In the genomic region with DNA sequence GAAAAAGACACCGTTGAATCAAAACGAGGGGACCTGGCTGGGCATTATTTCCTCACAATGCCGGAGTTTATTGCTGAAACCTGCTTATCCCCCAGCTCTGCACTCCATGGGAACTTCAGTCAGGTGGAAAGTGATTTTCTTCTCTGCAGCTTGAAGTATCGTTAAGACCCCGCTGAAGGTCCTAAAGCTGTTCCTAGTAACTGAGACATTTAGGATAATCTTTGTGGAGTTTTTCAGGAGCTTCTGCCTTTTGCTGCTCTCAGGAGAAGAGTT, we compare ENCODE assay signal across 11 mouse cellular contexts.
A peak's percentile ranks its signal among the peaks of the same experiment; 100 is the strongest.
DNase-seq lines count a peak whose midpoint lies in the region; ATAC-seq and TF ChIP-seq lines count a peak whose summit lies in the region.
"Had no signal": no experiment of that assay in that cellular context is flagged by ENCODE, and none has a peak within 500 bp of the region (broad histone marks: within the 10 kb centered on the region; RNA-seq: fewer than 3 reads in every experiment).

No protein-coding gene starts in this region.

- no peak overlapping the region for H3K4me3 ChIP-seq in stomach, embryonic 16.5 days (replicated peaks; ENCODE audit: low read length)
- H3K4me3 ChIP-seq in stomach, postnatal 0 days (ENCODE audit: low read depth, low read length), result no peak overlapping the region
- no peak overlapping the region for H3K4me3 ChIP-seq in forebrain, embryonic 16.5 days (replicated peaks; ENCODE audit: low read length)
- no peak overlapping the region for H3K4me3 ChIP-seq in midbrain, embryonic 12.5 days

- 0 out of 2 replicates have a peak overlapping the region, but pooled peaks have one; percentile 19 for H3K4me2 ChIP-seq in stomach, embryonic 16.5 days (ENCODE audit: low read depth, low read length)
- H3K4me2 ChIP-seq in stomach, postnatal 0 days (replicated peaks; ENCODE audit: low read depth), result no peak overlapping the region
- H3K4me2 ChIP-seq in forebrain, embryonic 16.5 days (ENCODE audit: low read length), result peak overlapping the region; percentile 5; the same call in 1 of the 2 replicates
- H3K4me2 ChIP-seq in midbrain, embryonic 12.5 days (replicated peaks), result peak overlapping the region; percentile 32
- H3K4me2 ChIP-seq: liver, embryonic 11.5 days had no signal

- no peaks in the 10 kb centered on the region for H3K4me1 ChIP-seq in stomach, embryonic 16.5 days (ENCODE audit: control insufficient read depth, insufficient read depth, low read length)
- no peaks in the 10 kb centered on the region for H3K4me1 ChIP-seq in stomach, postnatal 0 days (replicated peaks; ENCODE audit: control insufficient read depth, insufficient read depth)
- H3K4me1 ChIP-seq in forebrain, embryonic 16.5 days (replicated peaks; ENCODE audit: control insufficient read depth, insufficient read depth, low read length), result peaks cover 21% of the 10 kb centered on the region
- peaks cover 34% of the 10 kb centered on the region for H3K4me1 ChIP-seq in midbrain, embryonic 12.5 days

- no peak for TF ChIP-seq EP300 in stomach, postnatal 0 days (optimal IDR thresholded peaks at IDR 0.05)

- no peak overlapping the region for H3K9ac ChIP-seq in stomach, embryonic 16.5 days (ENCODE audit: low read length)
- H3K9ac ChIP-seq in stomach, postnatal 0 days (ENCODE audit: low read length), result no peak overlapping the region
- H3K9ac ChIP-seq in forebrain, embryonic 16.5 days (replicated peaks; ENCODE audit: low read depth, low read length), result no peak overlapping the region
- no peak overlapping the region for H3K9ac ChIP-seq in midbrain, embryonic 12.5 days (replicated peaks)

- H3K27ac ChIP-seq in stomach, embryonic 16.5 days (ENCODE audit: low read length), result no peak overlapping the region
- H3K27ac ChIP-seq in stomach, postnatal 0 days (replicated peaks), result no peak overlapping the region
- H3K27ac ChIP-seq in forebrain, embryonic 16.5 days (ENCODE audit: low read length), result no peak overlapping the region
- H3K27ac ChIP-seq in midbrain, embryonic 12.5 days (replicated peaks), result no peak overlapping the region

- TF ChIP-seq CTCF in stomach, postnatal 0 days (IDR thresholded peaks at IDR 0.05; ENCODE audit: low read depth), result no peak

- WGBS in stomach, embryonic 16.5 days, result 13% methylated on average over 5 of the region's 5 CpGs
- WGBS in stomach, postnatal 0 days, result 12% methylated on average over 5 of the region's 5 CpGs
- 2% methylated on average over 5 of the region's 5 CpGs for WGBS in forebrain, embryonic 16.5 days
- 1% methylated on average over 5 of the region's 5 CpGs for WGBS in midbrain, embryonic 12.5 days

- no peaks in the 10 kb centered on the region for H3K9me3 ChIP-seq in stomach, embryonic 16.5 days (replicated peaks; ENCODE audit: control insufficient read depth, low read length)
- no peaks in the 10 kb centered on the region for H3K9me3 ChIP-seq in stomach, postnatal 0 days (ENCODE audit: control insufficient read depth, low read length)
- H3K9me3 ChIP-seq in forebrain, embryonic 16.5 days (ENCODE audit: control insufficient read depth, low read length), result no peaks in the 10 kb centered on the region
- H3K9me3 ChIP-seq in midbrain, embryonic 12.5 days, result no peaks in the 10 kb centered on the region

- no peaks in the 10 kb centered on the region for H3K27me3 ChIP-seq in stomach, embryonic 16.5 days (ENCODE audit: control insufficient read depth, insufficient read depth, low read length)
- no peaks in the 10 kb centered on the region for H3K27me3 ChIP-seq in stomach, postnatal 0 days (ENCODE audit: control insufficient read depth, insufficient read depth, low read length)
- peaks cover 25% of the 10 kb centered on the region for H3K27me3 ChIP-seq in forebrain, embryonic 16.5 days (replicated peaks; ENCODE audit: control insufficient read depth, insufficient read depth, low read length)
- peaks cover 52% of the 10 kb centered on the region for H3K27me3 ChIP-seq in midbrain, embryonic 12.5 days

- no peak for DNase-seq in stomach, postnatal 0 days (ENCODE audit: low spot score)
- DNase-seq in gastrocnemius, postnatal 10 days, result no peak
- no peak for DNase-seq in adrenal gland, postnatal 4 days (ENCODE audit: low spot score in 2 of 2)
- DNase-seq: cerebellum, adult 2 months; thymus, postnatal 4 days had no signal

- no peak for ATAC-seq in stomach, embryonic 16.5 days (ENCODE audit: insufficient read depth, low FRiP score)
- no peak for ATAC-seq in stomach, postnatal 0 days (ENCODE audit: low FRiP score, low TSS enrichment)
- ATAC-seq in forebrain, embryonic 16.5 days, result peak; percentile 59
- ATAC-seq in midbrain, embryonic 12.5 days (ENCODE audit: low FRiP score, low read depth), result peak; percentile 42
- ATAC-seq in erythroid progenitor cell, adult 5-6 weeks (replicated peaks; ENCODE audit: low FRiP score, poor library complexity, severe bottlenecking), result no peak
- ATAC-seq: activated CD4-positive, CD25-positive, alpha-beta regulatory T cell, adult 4 months had no signal

- no peaks in the 10 kb centered on the region for H3K36me3 ChIP-seq in stomach, embryonic 16.5 days (ENCODE audit: control insufficient read depth, insufficient read depth, low read length)
- H3K36me3 ChIP-seq in stomach, postnatal 0 days (ENCODE audit: control insufficient read depth, insufficient read depth, low read length), result no peaks in the 10 kb centered on the region
- no peaks in the 10 kb centered on the region for H3K36me3 ChIP-seq in forebrain, embryonic 16.5 days (ENCODE audit: control insufficient read depth, insufficient read depth)
- no peaks in the 10 kb centered on the region for H3K36me3 ChIP-seq in midbrain, embryonic 12.5 days

Comparison
In these comparisons a context has a peak if more than half of its experiments do, and no peak if none do; other contexts are left out.
1. ATAC-seq: peak in forebrain, embryonic 16.5 days (single experiment) and midbrain, embryonic 12.5 days (single experiment); none in stomach, embryonic 16.5 days (single experiment), stomach, postnatal 0 days (single experiment) and erythroid progenitor cell, adult 5-6 weeks (single experiment).